Mouse (Mus musculus): ENCODE measurements around the gene Zdhhc12. TPM values are rescaled to one million over a fixed set of nuclear protein-coding genes. Genes with fewer than 3 reads are reported as not detected.
A peak's percentile ranks its signal among the peaks of the same experiment; 100 is the strongest.
"Not testable (repeated sequence)": the region's sequence is repeated elsewhere in the genome, so short reads cannot be mapped to it uniquely, and the experiment has no call there.

Zdhhc12 gene
- total RNA-seq, 2 experiments from 2014 or later = 14.9 to 15.6 TPM

DNA sequence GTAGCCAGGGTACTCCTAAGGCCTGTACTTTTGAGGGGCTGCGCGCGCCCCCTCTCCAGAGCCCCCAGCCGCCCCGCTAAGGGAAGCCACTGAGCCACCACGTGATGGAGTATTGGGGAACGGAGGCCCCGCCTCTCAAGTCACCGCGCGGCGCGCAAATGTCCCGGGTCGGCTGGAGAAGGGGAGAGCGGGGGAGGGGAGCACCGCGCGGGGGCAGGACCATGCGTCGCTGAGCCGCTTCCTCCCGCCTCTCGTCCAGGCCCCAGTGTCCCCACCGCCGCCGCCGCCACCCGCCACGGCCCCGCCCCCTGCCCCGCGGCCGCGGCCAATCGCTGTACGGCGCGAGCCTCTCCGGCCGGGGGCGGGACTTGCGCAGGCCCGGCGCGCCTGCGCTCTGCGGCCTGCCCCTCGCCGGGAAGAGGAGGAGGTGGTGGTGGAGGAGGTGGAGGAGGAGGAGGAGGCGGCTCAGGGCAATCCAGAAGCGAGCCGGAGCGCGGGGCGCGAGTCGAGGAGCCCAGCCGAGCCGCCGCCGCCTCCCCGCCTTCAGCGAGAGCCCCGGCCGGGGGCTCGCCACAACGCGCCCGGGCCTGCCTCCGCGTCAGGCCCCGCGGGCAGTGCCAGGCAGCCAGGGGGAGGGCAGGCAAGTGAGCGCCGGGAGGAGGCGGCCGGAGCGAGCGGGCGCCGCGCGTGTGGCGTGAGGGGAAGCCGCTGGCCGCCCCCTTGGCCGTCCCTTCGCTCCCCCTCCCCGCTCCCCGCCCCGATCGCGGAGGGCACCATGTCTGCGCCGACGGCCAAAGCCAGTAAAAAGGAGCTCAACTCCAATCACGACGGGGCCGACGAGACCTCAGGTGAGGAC, 27.2 kb downstream of the Zdhhc12 start:
- peak; percentile 98 for DNase-seq
- intact Hi-C loops (cut with DNase I) = no loop called here

DNA sequence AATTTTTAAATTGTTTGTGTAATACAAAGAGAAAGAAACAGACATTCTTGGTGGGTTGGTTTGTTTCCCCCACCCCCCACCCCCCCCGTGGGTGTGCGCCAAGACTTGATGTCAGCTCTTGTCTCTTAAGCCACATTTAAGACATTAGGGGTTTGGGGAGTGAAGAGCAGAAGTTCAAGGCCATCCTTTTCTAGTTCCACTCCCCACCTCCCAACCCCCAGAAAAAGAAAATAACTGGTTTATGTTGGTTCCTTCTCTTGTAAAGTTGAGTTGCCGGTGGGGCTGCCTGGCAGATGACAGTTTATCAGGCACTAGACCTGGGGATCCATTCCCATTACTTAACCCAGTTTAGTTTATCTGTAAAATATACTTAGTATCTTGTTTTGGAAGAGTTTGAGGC, 29.1 kb downstream of the Zdhhc12 start:
- intact Hi-C loops (cut with DNase I) = no loop called here
- no peak for DNase-seq

- no peak for DNase-seq
- intact Hi-C loops (cut with DNase I) = no loop called here
Measured at GRCm38 (mm10) chr2:30063791-30064190, 29.7 kb downstream of the Zdhhc12 start.

- intact Hi-C loops (cut with DNase I) = no loop called here
- DNase-seq = no peak
Measured at GRCm38 (mm10) chr2:30063235-30063634, 30.2 kb downstream of the Zdhhc12 start.

GRCm38 (mm10) chr2:30062249-30063093, 31.0 kb downstream of the Zdhhc12 start:
- intact Hi-C loops (cut with DNase I) = no loop called here
- peak; percentile 51 for DNase-seq

GRCm38 (mm10) chr2:30061215-30062166, 32.0 kb downstream of the Zdhhc12 start:
- intact Hi-C loops (cut with DNase I) = no loop called here
- DNase-seq = peak; percentile 58

DNA sequence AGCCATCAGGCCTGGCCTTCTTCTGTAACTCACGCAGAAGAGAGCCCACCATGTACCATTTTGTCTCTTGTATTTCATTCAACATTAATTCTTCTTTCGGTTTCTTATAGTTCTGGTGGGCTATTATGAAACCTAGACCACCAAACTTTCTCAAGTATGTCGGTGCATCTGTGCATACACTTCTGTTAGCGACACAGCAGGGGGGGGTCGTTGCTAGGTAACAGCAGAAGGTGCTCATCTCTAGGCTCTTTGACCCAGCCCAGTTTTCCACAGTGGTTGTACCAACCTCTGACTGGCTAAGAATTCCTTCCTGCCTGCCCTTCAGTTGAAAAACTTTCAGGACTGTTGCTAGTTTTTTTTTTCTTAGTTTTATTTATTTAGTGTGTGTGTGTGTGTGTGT, 35.0 kb downstream of the Zdhhc12 start:
- DNase-seq = no peak
- intact Hi-C loops (cut with DNase I) = no loop called here

DNA sequence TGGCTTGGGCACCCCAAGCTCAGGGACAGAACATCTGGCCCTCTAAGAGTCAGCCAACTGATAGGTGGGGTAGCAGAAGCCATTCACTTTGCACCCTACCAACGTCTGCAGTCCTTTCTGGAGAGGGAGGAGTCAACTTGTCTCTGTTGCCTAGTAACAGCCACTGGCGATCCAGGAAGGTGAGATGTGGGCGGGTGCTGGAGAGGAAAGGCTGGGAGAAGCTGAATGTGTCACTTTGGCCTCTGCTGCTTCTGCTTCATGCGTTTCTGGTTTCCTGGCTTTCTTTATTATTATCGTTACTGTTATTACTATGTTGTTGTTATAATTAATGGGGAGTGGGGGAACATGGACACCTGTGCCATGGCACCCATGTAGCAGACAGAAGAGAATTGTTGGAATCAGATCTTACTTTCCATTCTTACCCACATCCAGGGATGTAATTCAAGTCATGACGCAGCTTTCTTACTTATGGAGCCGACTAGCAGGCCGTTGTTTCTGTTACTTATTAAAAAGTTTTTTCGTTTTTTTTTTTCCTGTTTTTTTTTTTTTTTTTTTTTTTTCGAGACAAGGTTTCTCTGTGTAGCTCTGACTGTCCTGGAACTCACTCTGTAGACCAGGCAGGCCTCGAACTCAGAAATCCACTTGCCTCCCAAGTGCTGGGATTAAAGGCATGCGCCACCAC, 36.1 kb downstream of the Zdhhc12 start, which contains the start of gene Set:
Gene Set (plus strand): TSS at position 156 of the 682 bp plus-strand sequence.
- no peak for DNase-seq
- intact Hi-C loops (cut with DNase I) = no loop called here

- no peak for DNase-seq
- intact Hi-C loops (cut with DNase I) = no loop called here
Measured at GRCm38 (mm10) chr2:30056736-30057135, 36.7 kb downstream of the Zdhhc12 start.

- intact Hi-C loops (cut with DNase I); DNase-seq: not testable (repeated sequence)
Measured at GRCm38 (mm10) chr2:30055310-30055709, 38.1 kb downstream of the Zdhhc12 start.

DNA sequence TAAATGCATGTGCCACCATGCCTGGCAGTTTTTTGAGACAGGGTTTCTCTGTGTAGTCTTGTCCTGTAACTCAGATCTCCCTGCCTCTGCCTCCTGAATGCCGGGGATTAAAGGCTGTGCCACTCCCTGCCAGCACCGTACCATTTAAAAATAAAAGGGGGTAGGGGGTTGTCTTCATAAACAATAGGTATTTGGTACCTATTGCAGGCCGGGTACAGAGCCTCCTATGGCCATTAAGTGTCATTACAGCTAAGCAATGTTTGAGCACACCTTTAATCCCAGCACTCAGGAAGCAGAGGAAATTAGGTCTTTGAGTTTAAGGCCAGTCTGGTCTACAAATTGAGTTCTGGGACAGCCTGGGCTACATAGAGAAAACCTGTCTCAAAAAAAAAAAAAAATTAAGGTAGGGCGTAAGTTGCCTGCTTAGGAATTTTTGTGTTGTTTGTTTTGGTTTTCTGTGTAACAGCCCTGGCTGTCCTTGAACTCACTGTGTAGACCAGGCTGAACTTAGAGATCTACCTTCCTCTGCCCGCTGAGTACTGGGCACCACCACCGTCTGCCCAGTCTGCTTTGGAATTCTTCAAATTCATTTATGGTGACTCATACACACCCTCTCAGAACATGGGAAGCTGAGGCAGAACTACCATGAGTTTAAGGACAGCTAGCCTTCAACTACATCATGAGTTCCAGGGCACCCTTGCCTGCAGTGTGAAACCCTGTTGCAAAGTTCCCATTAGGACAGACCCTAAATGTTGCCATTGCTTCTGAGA, 41.3 kb downstream of the Zdhhc12 start:
- no peak for DNase-seq
- intact Hi-C loops (cut with DNase I) = no loop called here

DNA sequence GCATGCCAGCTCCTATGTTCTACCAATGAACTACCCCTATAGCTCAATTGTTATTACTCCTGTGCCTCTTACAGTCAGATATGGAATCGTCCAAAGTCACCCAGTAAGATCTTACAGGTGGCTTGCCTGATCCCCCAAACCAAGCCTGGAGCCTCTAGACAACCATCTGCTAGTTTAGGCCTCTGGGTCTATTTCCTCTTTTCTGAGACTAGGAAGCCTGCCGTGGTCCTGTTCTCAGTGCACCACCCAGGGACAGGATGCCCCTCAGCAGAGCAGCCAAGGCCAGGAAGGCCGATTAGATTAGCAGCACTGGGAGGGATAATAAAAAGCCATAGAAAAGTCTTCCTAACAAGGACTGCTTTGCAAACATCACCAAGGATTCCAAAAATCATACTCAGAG, 43.6 kb downstream of the Zdhhc12 start:
- DNase-seq = no peak
- intact Hi-C loops (cut with DNase I) = no loop called here

DNA sequence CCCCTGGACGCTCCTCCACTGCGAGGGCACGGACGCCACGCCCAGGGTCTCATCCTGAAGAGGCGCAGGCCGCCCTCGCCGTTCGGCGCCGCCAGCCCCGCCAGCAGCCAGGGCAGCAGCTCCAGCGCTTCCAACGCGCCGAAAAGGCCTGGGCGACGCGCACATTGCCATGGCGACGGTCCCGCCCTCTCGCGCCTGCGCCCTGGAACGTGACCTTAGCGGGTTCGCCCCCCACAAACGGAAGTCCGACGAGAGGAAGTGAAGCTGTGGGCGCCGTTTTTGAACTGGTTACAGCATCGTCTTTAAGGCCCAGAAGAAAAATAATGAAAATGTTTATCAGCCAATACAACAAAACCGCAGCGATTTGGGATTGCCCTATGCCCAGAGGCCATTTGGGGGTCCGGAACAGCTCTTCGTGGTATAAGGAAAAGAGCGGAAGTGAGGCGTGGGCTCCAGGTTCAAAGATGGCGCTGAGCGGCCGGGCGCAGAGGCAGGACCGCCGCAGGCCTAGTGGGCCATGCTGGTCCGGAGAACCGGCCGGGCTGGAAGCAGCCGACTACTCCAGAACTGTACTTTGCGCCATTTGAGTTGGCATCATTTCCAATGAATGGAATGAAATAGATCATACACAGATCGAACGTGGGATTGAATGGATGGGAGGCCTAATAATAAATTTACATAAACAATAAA, 44.6 kb downstream of the Zdhhc12 start, which contains the start of gene Wdr34:
Gene Wdr34 (minus strand): TSS at position 183 of the 690 bp plus-strand sequence.
- intact Hi-C loops (cut with DNase I) = no loop called here
- DNase-seq = peak; percentile 99

- no peak for DNase-seq
- intact Hi-C loops (cut with DNase I) = no loop called here
Measured at GRCm38 (mm10) chr2:30048101-30048501, 45.3 kb downstream of the Zdhhc12 start.

GRCm38 (mm10) chr2:30047127-30047526, 46.3 kb downstream of the Zdhhc12 start:
- no peak for DNase-seq
- intact Hi-C loops (cut with DNase I) = no loop called here

GRCm38 (mm10) chr2:30044550-30044949, 48.9 kb downstream of the Zdhhc12 start:
- DNase-seq = no peak

GRCm38 (mm10) chr2:30042445-30042844, 51.0 kb downstream of the Zdhhc12 start:
- DNase-seq = peak; percentile 85
- intact Hi-C loops (cut with DNase I) = no loop called here

More at GRCm38 (mm10) chr2:30044550-30044949, 48.9 kb downstream of the Zdhhc12 start:
- intact Hi-C loops (cut with DNase I) = no loop called here
